8 mouse cellular contexts compared by ENCODE assay signal in the genomic region with DNA sequence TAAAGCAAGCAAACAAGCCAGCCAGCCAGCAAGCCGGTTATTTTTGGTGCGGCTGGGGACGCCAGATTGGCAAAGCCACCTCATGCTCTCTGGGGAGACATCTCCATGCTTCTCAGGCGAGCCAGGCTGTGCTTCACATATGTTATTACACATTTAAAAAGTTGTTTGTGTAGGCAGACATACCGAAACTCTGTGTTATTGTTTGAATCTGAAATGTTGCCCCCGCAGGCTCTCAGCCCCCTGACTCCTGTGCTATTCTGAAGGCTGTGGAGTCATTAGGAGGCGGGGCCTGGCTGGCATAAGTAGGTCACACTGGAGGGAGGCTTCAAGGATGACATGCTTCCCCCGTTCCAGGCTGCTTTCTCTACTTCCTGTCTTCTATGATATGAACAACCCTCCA.
DNase-seq lines count a peak whose midpoint lies in the region; ATAC-seq and TF ChIP-seq lines count a peak whose summit lies in the region.

No protein-coding gene starts in this region.

- intact Hi-C loops in left cerebral cortex, adult 2 months (cut with DNase I): no loop called here

- no peak overlapping the region for H3K9ac ChIP-seq in forebrain, postnatal 0 days
- no peak overlapping the region for H3K9ac ChIP-seq in kidney, embryonic 16.5 days (replicated peaks; ENCODE audit: low read length)
- H3K9ac ChIP-seq in kidney, embryonic 14.5 days (ENCODE audit: low read depth, low read length): no peak overlapping the region

- no peak overlapping the region for H3K4me2 ChIP-seq in forebrain, postnatal 0 days (ENCODE audit: low read depth)
- no peak overlapping the region for H3K4me2 ChIP-seq in kidney, embryonic 16.5 days (replicated peaks; ENCODE audit: low read depth, low read length)
- H3K4me2 ChIP-seq in kidney, embryonic 14.5 days (replicated peaks; ENCODE audit: low read depth, low read length): no peak overlapping the region

- H3K9me3 ChIP-seq in forebrain, postnatal 0 days (ENCODE audit: low read length): no peaks in the 10 kb centered on the region
- H3K9me3 ChIP-seq in kidney, embryonic 16.5 days (ENCODE audit: low read length): no peaks in the 10 kb centered on the region
- no peaks in the 10 kb centered on the region for H3K9me3 ChIP-seq in kidney, embryonic 14.5 days (ENCODE audit: control insufficient read depth, low read length)

- ATAC-seq in forebrain, postnatal 0 days: peak; percentile 77
- ATAC-seq in kidney, embryonic 16.5 days (ENCODE audit: low FRiP score, low TSS enrichment): no peak
- no peak for ATAC-seq in kidney, embryonic 14.5 days (ENCODE audit: low FRiP score, low TSS enrichment)
- ATAC-seq in activated CD4-positive, CD25-positive, alpha-beta regulatory T cell, adult 4 months: no peak

- no peak overlapping the region for H3K4me3 ChIP-seq in forebrain, postnatal 0 days (ENCODE audit: low read depth, low read length)
- no peak overlapping the region for H3K4me3 ChIP-seq in left cerebral cortex, adult 2 months
- no peak overlapping the region for H3K4me3 ChIP-seq in kidney, embryonic 16.5 days (ENCODE audit: low read length)
- H3K4me3 ChIP-seq in kidney, embryonic 14.5 days (ENCODE audit: low read length): no peak overlapping the region

- no peak for TF ChIP-seq CTCF in forebrain, postnatal 0 days (IDR thresholded peaks at IDR 0.05; ENCODE audit: low read depth)
- TF ChIP-seq CTCF in left cerebral cortex, adult 2 months (IDR thresholded peaks at IDR 0.05): no peak

- no peaks in the 10 kb centered on the region for H3K36me3 ChIP-seq in forebrain, postnatal 0 days (ENCODE audit: insufficient read depth)
- no peaks in the 10 kb centered on the region for H3K36me3 ChIP-seq in kidney, embryonic 16.5 days (ENCODE audit: insufficient read depth, low read length)
- no peaks in the 10 kb centered on the region for H3K36me3 ChIP-seq in kidney, embryonic 14.5 days (ENCODE audit: control insufficient read depth, insufficient read depth, low read length)

- H3K27me3 ChIP-seq in forebrain, postnatal 0 days (ENCODE audit: insufficient read depth, low read length): no peaks in the 10 kb centered on the region
- H3K27me3 ChIP-seq in kidney, embryonic 16.5 days (ENCODE audit: insufficient read depth, low read length): no peaks in the 10 kb centered on the region
- H3K27me3 ChIP-seq in kidney, embryonic 14.5 days (ENCODE audit: control insufficient read depth, insufficient read depth, low read length): no peaks in the 10 kb centered on the region

- DNase-seq in adrenal gland, adult 2 months: peak; percentile 42
- no peak for DNase-seq in adrenal gland, postnatal 4 days (ENCODE audit: low spot score in 2 of 2)
- DNase-seq in Muller cell, postnatal 12 days (ENCODE audit: inconsistent ontology term): peak; percentile 42
- DNase-seq in forebrain, postnatal 0 days: no peak
- peak; percentile 35 to 36 for DNase-seq in left cerebral cortex, adult 2 months (ENCODE audit: extremely low spot score in 1 of 2, low spot score in 2 of 2)

- WGBS in forebrain, postnatal 0 days: 56% methylated on average over 8 of the region's 8 CpGs
- WGBS in kidney, embryonic 16.5 days: 71% methylated on average over 8 of the region's 8 CpGs
- WGBS in kidney, embryonic 14.5 days: 69% methylated on average over 8 of the region's 8 CpGs

- no peaks in the 10 kb centered on the region for H3K4me1 ChIP-seq in forebrain, postnatal 0 days (ENCODE audit: insufficient read depth)
- no peaks in the 10 kb centered on the region for H3K4me1 ChIP-seq in kidney, embryonic 16.5 days (ENCODE audit: insufficient read depth, low read length)
- H3K4me1 ChIP-seq in kidney, embryonic 14.5 days (ENCODE audit: control insufficient read depth, insufficient read depth, low read length): peaks cover 6% of the 10 kb centered on the region

- no peak overlapping the region for H3K27ac ChIP-seq in forebrain, postnatal 0 days (ENCODE audit: low read depth, low read length)
- peak overlapping the region; percentile 15; the same call in 1 of the 2 replicates for H3K27ac ChIP-seq in left cerebral cortex, adult 2 months
- H3K27ac ChIP-seq in kidney, embryonic 16.5 days (ENCODE audit: low read length): no peak overlapping the region
- no peak overlapping the region for H3K27ac ChIP-seq in kidney, embryonic 14.5 days (ENCODE audit: low read depth, low read length)

Comparison
In these comparisons a context has a peak if more than half of its experiments do, and no peak if none do; other contexts are left out.
1. DNase-seq: peak in adrenal gland, adult 2 months (single experiment), Muller cell, postnatal 12 days (single experiment) and left cerebral cortex, adult 2 months (2 of 2); none in adrenal gland, postnatal 4 days (0 of 2) and forebrain, postnatal 0 days (single experiment).